Mouse (Mus musculus) heart, embryonic 13.5 days (tissue): Measurements from ENCODE around the gene Nectin3. TPM values are rescaled to one million over a fixed set of nuclear protein-coding genes. Genes with fewer than 3 reads are reported as not detected.

Experiments
- ATAC-seq: fragments of 200-750 bp; cut with Nextera tagmentation; 2 replicates; pipeline ENCODE4 v1.8.0; 2017; ENCODE audit warnings: moderate TSS enrichment; ENCODE audit not compliant: insufficient number of reproducible peaks, low FRiP score, low TSS enrichment; ENCODE audit errors: extremely low read depth
- H3K27ac ChIP-seq: fragments of 300-500 bp; sonication (generic); replicated peaks from 2 replicates; pipeline ENCODE4 v1.5.1; 2015; ENCODE audit warnings: moderate library complexity, mild to moderate bottlenecking, inconsistent platforms
- H3K27me3 ChIP-seq: fragments of 300-500 bp; sonication (generic); replicated peaks from 2 replicates; pipeline ENCODE4 v1.6.1; 2015; ENCODE audit warnings: mild to moderate bottlenecking, inconsistent platforms
- H3K36me3 ChIP-seq: fragments of 300-500 bp; sonication (generic); 2 replicates; pipeline ENCODE4 v1.6.1; 2015; ENCODE audit warnings: mild to moderate bottlenecking, inconsistent platforms
- H3K4me1 ChIP-seq: fragments of 300-500 bp; sonication (generic); 2 replicates; pipeline ENCODE4 v1.6.1; 2015; ENCODE audit warnings: inconsistent platforms
- H3K4me2 ChIP-seq: fragments of 300-500 bp; sonication (generic); 2 replicates; pipeline ENCODE4 v1.6.1; 2015; ENCODE audit warnings: inconsistent platforms, mild to moderate bottlenecking, moderate library complexity
- H3K4me3 ChIP-seq: fragments of 300-500 bp; sonication (generic); 2 replicates; pipeline ENCODE4 v1.5.1; 2015; ENCODE audit warnings: moderate library complexity, mild to moderate bottlenecking, inconsistent platforms
- H3K9ac ChIP-seq: fragments of 300-500 bp; sonication (generic); 2 replicates; pipeline ENCODE4 v1.6.1; 2015; ENCODE audit warnings: inconsistent platforms, mild to moderate bottlenecking, moderate library complexity
- H3K9me3 ChIP-seq: fragments of 300-500 bp; sonication (generic); 2 replicates; pipeline ENCODE4 v1.6.1; 2016; ENCODE audit warnings: inconsistent platforms
- WGBS: fragments of 180-500 bp; shearing (Covaris S2); methylation state at CpG from one replicate; pipeline ENCODE4 v1.1.7; 2015; ENCODE audit warnings: mixed read lengths; 5-methylcytosine and 5-hydroxymethylcytosine counted together
- polyA plus RNA-seq: library from polyadenylated mRNA; unstranded; fragments of >200 nt; fragmentation: Nextera tagmentation; extraction: Ambion mirVana; gene quantifications from 2 replicates; pipeline ENCODE4 v1.2.1, GENCODE M21; 2015

Gene Nectin3
- polyA plus RNA-seq: 12.9 and 15.5 TPM in 2 replicates

DNA sequence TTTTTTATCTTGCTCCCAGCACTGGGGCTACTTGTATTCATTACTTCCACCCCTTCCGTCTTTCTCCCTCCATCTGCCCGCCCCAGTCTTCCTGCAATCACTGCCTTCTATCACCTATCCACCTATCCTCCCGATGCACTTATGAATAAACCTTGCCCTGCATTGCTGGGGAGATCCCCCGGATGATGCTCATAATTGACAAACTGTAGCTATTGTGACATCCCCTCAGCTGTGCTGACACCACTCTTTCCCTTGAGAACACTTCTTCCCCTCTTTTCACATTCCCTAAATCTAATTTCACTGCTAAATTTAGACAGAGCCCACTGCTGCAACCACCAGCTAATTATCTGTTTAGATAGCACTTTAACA is at the start of gene Nectin3:
TSS of gene Nectin3 (minus strand) at position 105 of the 369 bp plus-strand sequence.
- peak within 1 kb of the TSS; percentile 95 for H3K4me2 ChIP-seq

DNA sequence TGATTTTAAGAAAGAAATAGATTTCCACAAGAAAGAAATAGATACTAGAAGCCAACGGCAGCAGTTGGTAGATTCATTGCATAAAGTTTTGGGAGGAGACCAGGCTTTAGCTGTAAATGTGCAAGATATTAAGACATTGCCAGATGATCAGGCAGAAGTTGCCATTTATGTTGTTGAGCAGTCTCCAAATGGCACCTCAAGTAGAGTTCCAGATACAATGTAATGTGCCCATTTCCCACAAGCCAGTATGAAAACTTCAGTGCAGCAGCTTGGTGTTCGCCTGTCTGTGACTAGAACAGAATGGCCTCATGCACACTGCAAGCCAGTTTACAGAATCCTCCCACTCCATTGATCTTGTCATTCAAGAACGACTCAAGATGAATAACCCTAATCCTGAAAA is 39.8 kb upstream of the Nectin3 start:
- Histone ChIP-seq H3K9ac (no peak overlapping the region), H3K4me2 (no peak overlapping the region), H3K4me3 (no peak overlapping the region), H3K4me1 (no peaks in the 10 kb centered on the region), H3K9me3 (no peaks in the 10 kb centered on the region), H3K27ac (no peak overlapping the region), H3K36me3 (no peaks in the 10 kb centered on the region), H3K27me3 (no peaks in the 10 kb centered on the region)
- ATAC-seq: no peak
- WGBS: 77% methylated on average over 3 of the region's 3 CpGs

More for the DNA sequence above, at the start of gene Nectin3:
- WGBS: 3% methylated on average over 4 of the region's 4 CpGs
- Histone ChIP-seq H3K4me1 (peaks cover 27% of the 10 kb centered on the region), H3K27ac (peak within 1 kb of the TSS; percentile 99), H3K27me3 (no peaks in the 10 kb centered on the region), H3K9me3 (no peaks in the 10 kb centered on the region), H3K9ac (peak within 1 kb of the TSS; percentile 82), H3K4me3 (peak within 1 kb of the TSS; percentile 92), H3K36me3 (no peaks in the 10 kb centered on the region)
- no peak for ATAC-seq

DNA sequence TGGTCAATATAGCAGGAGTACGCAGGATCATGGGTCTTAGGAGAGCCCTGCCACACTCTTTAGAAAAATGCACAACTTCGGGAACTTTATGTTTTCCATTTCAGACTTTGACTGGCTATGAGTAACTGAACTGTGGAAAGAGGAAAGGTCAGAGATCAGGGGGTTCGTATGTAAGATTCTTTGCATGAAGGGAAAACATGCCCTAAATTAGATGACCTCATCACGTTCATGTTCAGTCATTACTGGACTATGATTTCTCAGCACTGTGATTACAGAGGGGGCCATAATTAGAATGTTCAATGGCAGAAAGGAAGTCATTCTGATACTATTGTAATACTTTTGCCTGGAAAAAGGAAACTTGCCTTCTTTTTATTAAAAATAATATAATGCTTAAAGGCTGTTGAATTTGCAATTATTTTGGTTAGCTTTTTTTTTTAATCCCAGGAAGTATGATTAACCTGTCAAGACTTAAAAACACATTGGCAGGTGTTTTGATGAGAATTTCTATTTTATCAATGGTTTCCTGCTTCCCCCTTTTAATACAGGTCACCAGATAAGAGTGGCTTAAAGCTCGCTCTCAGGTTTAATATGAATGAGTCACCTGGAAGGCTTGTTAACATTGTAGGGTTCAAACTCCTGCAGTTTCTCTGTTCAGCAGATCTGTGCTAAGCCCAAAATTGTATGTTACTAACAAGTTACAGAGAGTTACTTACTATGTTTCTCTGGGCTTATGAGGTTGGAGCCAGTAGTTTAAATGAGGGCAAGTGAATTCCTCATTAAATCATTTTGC is 34.3 kb upstream of the Nectin3 start:
- H3K4me2 ChIP-seq: no peak overlapping the region
- H3K27ac ChIP-seq: no peak overlapping the region
- no peaks in the 10 kb centered on the region for H3K27me3 ChIP-seq
- no peak overlapping the region for H3K4me3 ChIP-seq
- no peaks in the 10 kb centered on the region for H3K9me3 ChIP-seq
- no peak overlapping the region for H3K9ac ChIP-seq
- H3K36me3 ChIP-seq: no peaks in the 10 kb centered on the region
- WGBS: 71% methylated on average over 5 of the region's 5 CpGs
- H3K4me1 ChIP-seq: no peaks in the 10 kb centered on the region
- ATAC-seq: no peak

DNA sequence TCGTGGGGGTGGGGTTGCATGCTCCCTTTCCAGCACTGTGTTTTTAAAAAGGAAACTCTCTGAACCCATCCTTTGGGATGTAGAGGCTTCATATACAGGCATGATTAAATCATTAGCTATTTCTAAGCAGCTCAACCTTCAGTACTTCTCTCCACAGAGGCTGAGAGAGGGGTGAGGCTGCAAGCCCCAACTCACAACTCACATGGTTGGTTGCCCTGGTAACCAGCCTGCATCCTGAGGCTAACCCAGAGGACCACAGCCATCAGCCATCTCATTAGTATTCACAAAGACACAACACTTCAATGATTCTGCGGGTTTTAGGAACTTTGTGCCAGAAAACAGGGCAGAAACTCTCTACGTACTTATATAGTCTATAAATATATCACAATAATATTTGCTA is 32.7 kb upstream of the Nectin3 start:
- Histone ChIP-seq H3K4me2 (no peak overlapping the region), H3K27me3 (no peaks in the 10 kb centered on the region), H3K9me3 (no peaks in the 10 kb centered on the region), H3K4me3 (no peak overlapping the region), H3K27ac (no peak overlapping the region), H3K36me3 (no peaks in the 10 kb centered on the region), H3K9ac (no peak overlapping the region), H3K4me1 (no peaks in the 10 kb centered on the region)
- ATAC-seq: no peak
- WGBS: 66% methylated on average over 3 of the region's 3 CpGs

DNA sequence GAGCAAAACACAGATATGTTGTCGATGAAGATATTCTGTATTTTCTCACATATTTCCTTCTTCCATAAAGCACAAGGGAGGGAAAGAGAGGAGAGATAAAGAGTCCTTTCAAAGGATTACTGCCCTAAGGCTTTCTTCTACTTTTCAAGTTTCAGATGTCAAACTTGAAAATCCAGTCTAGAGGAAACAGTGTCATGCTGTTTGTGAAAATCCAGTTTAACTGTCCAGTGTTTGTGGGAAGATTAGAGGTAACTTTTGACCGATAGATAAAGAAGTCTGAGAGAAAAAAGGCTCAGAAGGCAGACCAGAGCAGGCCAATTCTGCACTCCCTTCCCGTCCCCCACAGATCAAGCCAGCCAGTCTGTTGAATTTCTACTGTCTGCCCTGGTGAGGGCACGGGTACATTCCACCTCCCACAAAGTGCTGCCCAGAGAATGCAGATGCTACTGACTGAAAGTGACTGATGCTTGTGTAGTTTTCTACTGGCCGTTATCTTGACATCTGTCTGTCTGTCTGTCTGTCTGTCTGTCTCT is 22.6 kb upstream of the Nectin3 start:
- H3K27ac ChIP-seq: no peak overlapping the region
- H3K4me3 ChIP-seq: no peak overlapping the region
- H3K36me3 ChIP-seq: no peaks in the 10 kb centered on the region
- ATAC-seq: no peak
- H3K4me1 ChIP-seq: no peaks in the 10 kb centered on the region
- no peak overlapping the region for H3K9ac ChIP-seq
- H3K27me3 ChIP-seq: no peaks in the 10 kb centered on the region
- H3K9me3 ChIP-seq: no peaks in the 10 kb centered on the region
- WGBS: 53% methylated on average over 5 of the region's 5 CpGs
- no peak overlapping the region for H3K4me2 ChIP-seq

GRCm38 (mm10) chr16:46519606-46520005 is 21.3 kb upstream of the Nectin3 start:
- Histone ChIP-seq H3K27me3 (no peaks in the 10 kb centered on the region), H3K4me3 (no peak overlapping the region), H3K9me3 (no peaks in the 10 kb centered on the region), H3K9ac (no peak overlapping the region), H3K36me3 (no peaks in the 10 kb centered on the region), H3K27ac (no peak overlapping the region), H3K4me1 (no peaks in the 10 kb centered on the region), H3K4me2 (no peak overlapping the region)
- ATAC-seq: no peak
- 73% methylated on average over 2 of the region's 2 CpGs for WGBS

- no peak overlapping the region for H3K9ac ChIP-seq
- H3K27me3 ChIP-seq: no peaks in the 10 kb centered on the region
- 63% methylated on average over 3 of the region's 3 CpGs for WGBS
- H3K36me3 ChIP-seq: no peaks in the 10 kb centered on the region
- H3K9me3 ChIP-seq: no peaks in the 10 kb centered on the region
- no peak overlapping the region for H3K27ac ChIP-seq
- H3K4me3 ChIP-seq: no peak overlapping the region
- no peak for ATAC-seq
- H3K4me2 ChIP-seq: no peak overlapping the region
- H3K4me1 ChIP-seq: no peaks in the 10 kb centered on the region
Measured at GRCm38 (mm10) chr16:46507944-46508333, 9.6 kb upstream of the Nectin3 start.

DNA sequence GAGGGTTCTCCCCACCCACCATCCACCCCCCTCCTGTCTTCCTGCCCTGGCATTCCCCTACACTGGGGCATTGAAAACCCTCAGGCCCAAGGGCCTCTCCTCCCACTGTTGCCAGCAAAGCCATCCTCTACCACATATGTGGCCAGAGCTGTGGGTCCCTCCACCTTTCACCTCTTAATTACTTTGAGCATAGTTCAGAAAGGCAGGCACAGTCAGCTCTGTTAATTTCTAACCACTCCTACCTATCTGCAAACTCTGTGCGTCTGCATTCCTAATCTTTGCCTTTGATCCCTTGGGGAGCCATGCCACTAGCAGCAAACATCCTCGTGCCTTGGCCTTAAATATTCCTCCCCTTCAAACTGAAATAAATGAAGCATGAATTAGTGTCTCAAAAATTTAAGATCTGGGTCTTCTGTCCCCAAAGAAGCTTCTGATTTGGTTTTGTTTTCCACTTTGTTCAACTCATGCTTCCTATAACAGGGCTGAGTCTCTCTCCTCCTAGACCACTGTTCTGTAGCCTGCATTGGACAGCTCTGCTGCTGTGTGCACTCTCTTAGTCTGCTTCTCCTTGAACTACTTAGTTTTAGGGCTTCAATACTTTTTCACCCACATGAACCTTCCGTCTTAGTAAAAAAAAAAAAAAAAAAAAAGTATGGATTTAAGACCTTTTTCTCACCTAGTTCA is 9.1 kb upstream of the Nectin3 start:
- H3K36me3 ChIP-seq: no peaks in the 10 kb centered on the region
- H3K4me3 ChIP-seq: no peak overlapping the region
- 42% methylated on average over 3 of the region's 3 CpGs for WGBS
- no peak overlapping the region for H3K27ac ChIP-seq
- no peaks in the 10 kb centered on the region for H3K9me3 ChIP-seq
- ATAC-seq: no peak
- no peaks in the 10 kb centered on the region for H3K4me1 ChIP-seq
- no peak overlapping the region for H3K9ac ChIP-seq
- no peaks in the 10 kb centered on the region for H3K27me3 ChIP-seq
- no peak overlapping the region for H3K4me2 ChIP-seq

DNA sequence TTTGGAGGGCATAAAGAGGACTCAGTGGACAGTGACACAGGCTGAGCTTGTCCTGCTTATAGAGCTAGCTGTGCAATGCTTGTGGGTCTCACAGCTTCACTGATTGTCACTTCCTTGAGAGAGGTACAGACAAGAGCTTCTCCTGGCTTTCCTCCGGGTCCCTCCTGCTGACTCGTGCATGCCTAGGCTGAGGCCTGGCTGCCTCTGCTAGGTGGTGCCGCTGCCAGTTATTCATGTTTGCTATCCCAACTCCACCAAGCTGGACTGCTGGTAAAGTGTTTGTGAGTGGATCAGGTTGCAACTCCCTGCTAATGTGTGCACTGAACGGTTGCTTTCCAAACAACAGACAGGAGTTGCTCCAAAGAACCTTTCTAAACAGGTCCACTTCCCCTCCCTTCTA is 5.7 kb upstream of the Nectin3 start:
- no peaks in the 10 kb centered on the region for H3K36me3 ChIP-seq
- no peaks in the 10 kb centered on the region for H3K9me3 ChIP-seq
- H3K27ac ChIP-seq: no peak overlapping the region
- no peaks in the 10 kb centered on the region for H3K27me3 ChIP-seq
- H3K4me3 ChIP-seq: no peak overlapping the region
- 80% methylated on average over 4 of the region's 4 CpGs for WGBS
- H3K4me1 ChIP-seq: no peaks in the 10 kb centered on the region
- no peak for ATAC-seq
- H3K4me2 ChIP-seq: no peak overlapping the region
- H3K9ac ChIP-seq: no peak overlapping the region

DNA sequence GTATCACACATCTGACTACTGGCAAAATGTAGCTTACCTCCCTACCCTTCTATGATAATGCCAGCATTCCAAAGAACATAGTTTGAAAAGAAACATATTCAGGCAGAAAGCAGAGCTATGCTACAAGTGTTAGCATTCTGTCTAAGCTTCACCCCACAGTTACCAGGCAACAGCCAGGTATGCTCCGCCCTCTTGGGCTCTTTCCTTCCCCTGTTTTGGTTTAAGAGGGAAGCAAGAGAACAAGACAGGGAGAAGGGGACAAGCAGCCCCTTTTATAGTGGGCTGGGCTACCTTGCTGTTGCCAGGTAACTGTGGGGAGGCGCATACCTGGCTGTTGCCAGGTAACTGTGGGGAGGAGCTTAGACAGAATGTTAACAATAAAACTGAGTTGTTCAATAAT is 4.0 kb upstream of the Nectin3 start:
- H3K27ac ChIP-seq: no peak overlapping the region
- H3K9me3 ChIP-seq: no peaks in the 10 kb centered on the region
- H3K27me3 ChIP-seq: no peaks in the 10 kb centered on the region
- H3K4me1 ChIP-seq: peaks cover 9% of the 10 kb centered on the region
- no peak for ATAC-seq
- 89% methylated on average over 2 of the region's 2 CpGs for WGBS
- H3K9ac ChIP-seq: no peak overlapping the region
- H3K4me3 ChIP-seq: no peak overlapping the region
- no peaks in the 10 kb centered on the region for H3K36me3 ChIP-seq
- H3K4me2 ChIP-seq: no peak overlapping the region

DNA sequence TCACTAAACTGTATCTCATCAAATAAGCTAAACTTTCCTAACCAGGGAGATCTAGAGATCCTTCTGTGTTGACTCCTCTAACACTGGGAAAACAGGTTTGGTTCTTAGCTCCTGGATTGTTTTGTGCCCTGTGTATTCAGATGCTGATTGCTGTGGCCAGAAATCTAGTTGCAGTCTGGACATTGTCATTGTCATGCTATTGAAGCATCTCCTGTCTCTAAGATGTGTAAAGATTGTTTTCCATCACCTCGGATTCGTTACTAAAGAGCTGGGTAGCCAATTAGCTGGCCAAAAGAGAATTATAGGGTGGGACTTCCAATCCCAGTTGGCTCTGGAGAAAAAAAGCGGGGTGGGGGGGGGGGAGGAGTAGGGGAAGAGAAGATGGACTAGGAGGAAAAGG is 2.4 kb upstream of the Nectin3 start:
- no peaks in the 10 kb centered on the region for H3K36me3 ChIP-seq
- H3K27ac ChIP-seq: no peak overlapping the region
- ATAC-seq: no peak
- H3K9ac ChIP-seq: no peak overlapping the region
- H3K4me1 ChIP-seq: peaks cover 9% of the 10 kb centered on the region
- no peaks in the 10 kb centered on the region for H3K9me3 ChIP-seq
- 54% methylated on average over 3 of the region's 3 CpGs for WGBS
- no peak overlapping the region for H3K4me2 ChIP-seq
- H3K4me3 ChIP-seq: no peak overlapping the region
- H3K27me3 ChIP-seq: no peaks in the 10 kb centered on the region
